Mouse (Mus musculus): ENCODE results near the gene Cers3. TPM values are rescaled to one million over a fixed set of nuclear protein-coding genes. Genes with fewer than 3 reads are reported as not detected.

Cers3 gene
- polyA plus RNA-seq, 1 experiment from 2014 or later: 0.15 TPM

DNA sequence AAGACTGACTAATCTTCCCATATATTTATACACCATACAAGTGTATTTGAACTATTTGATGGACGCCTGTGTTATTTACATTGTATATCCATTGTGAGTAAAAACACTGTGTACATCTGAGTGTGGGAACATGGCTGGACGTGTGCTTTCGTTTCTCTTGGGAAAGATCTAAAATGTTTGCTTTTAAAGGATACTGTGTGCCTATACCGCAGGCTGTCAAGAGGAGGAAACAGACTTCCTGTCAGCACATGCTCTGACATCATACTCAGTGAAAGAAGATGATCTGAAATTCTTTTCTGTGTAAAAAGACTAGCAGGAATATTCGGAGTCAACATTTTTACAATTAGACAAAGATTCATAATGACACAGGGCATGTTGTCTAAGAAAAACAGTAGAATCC lies 26.6 kb downstream of the Cers3 start:
- H3K4me2 ChIP-seq (replicated peaks): no peak overlapping the region
- no peak for ATAC-seq (ENCODE audit: low FRiP score)
- no peak overlapping the region for H3K4me3 ChIP-seq (replicated peaks; ENCODE audit: low read length)
- H3K27me3 ChIP-seq (ENCODE audit: control insufficient read depth, insufficient read depth, low read length): no peaks in the 10 kb centered on the region
- H3K9me3 ChIP-seq (ENCODE audit: control insufficient read depth, low read length): no peaks in the 10 kb centered on the region
- no peaks in the 10 kb centered on the region for H3K4me1 ChIP-seq (replicated peaks; ENCODE audit: control insufficient read depth, insufficient read depth, low read length)
- no peaks in the 10 kb centered on the region for H3K36me3 ChIP-seq (replicated peaks; ENCODE audit: control insufficient read depth, insufficient read depth)
- no peak for DNase-seq (ENCODE audit: low spot score)
- no peak overlapping the region for H3K9ac ChIP-seq
- no peak overlapping the region for H3K27ac ChIP-seq
- WGBS: 79% methylated on average over 5 of the region's 5 CpGs

DNA sequence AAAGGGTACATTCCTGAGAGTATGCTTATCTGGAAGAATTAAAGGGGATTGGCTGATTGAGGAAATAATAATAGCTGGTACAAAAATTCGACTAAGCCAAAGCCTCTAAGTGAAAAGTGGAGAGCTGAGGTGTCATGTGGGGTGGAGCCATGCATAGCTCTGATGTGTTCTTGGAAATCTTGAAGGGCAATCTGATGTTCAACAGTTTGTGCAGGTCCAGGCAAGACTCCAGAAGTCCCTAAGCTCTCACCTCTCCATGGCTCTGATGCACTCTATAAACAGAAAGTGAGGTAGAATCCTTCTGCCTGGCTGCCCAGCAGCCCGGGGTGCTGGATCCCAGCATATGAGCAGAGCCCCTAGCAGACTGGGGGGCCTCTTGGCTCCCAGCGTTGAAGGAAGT lies 27.4 kb downstream of the Cers3 start:
- H3K27ac ChIP-seq: no peak overlapping the region
- H3K4me1 ChIP-seq (replicated peaks; ENCODE audit: control insufficient read depth, insufficient read depth, low read length): no peaks in the 10 kb centered on the region
- H3K9me3 ChIP-seq (ENCODE audit: control insufficient read depth, low read length): no peaks in the 10 kb centered on the region
- DNase-seq (ENCODE audit: low spot score) (no peak), ATAC-seq (ENCODE audit: low FRiP score) (no peak)
- H3K4me2 ChIP-seq (replicated peaks): no peak overlapping the region
- no peaks in the 10 kb centered on the region for H3K36me3 ChIP-seq (replicated peaks; ENCODE audit: control insufficient read depth, insufficient read depth)
- H3K9ac ChIP-seq: no peak overlapping the region
- 87% methylated on average over 3 of the region's 3 CpGs for WGBS
- H3K4me3 ChIP-seq (replicated peaks; ENCODE audit: low read length): no peak overlapping the region
- no peaks in the 10 kb centered on the region for H3K27me3 ChIP-seq (ENCODE audit: control insufficient read depth, insufficient read depth, low read length)

DNA sequence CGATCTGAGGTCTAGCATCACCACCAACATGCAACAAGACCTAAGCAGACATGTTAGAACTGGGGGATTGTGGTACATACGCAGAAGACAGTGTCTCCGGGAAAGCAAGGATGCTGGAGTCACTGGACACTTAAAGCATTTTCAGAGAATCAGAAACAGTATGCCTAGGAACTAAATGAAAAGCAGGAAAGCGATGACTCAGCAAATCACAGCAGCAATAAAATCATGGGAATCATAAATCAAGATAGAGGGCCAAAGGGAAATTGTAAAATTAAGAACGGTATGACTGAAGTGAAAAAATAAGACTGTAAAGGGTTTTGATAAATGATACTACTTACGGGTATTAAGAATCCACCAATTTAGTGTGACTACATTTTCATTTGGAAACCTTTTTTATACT lies 27.9 kb downstream of the Cers3 start:
- Histone ChIP-seq H3K27me3 (ENCODE audit: control insufficient read depth, insufficient read depth, low read length) (no peaks in the 10 kb centered on the region), H3K9ac (no peak overlapping the region), H3K27ac (no peak overlapping the region), H3K4me1 (replicated peaks; ENCODE audit: control insufficient read depth, insufficient read depth, low read length) (no peaks in the 10 kb centered on the region), H3K4me2 (replicated peaks) (no peak overlapping the region), H3K9me3 (ENCODE audit: control insufficient read depth, low read length) (no peaks in the 10 kb centered on the region), H3K4me3 (replicated peaks; ENCODE audit: low read length) (no peak overlapping the region), H3K36me3 (replicated peaks; ENCODE audit: control insufficient read depth, insufficient read depth) (no peaks in the 10 kb centered on the region)
- ATAC-seq (ENCODE audit: low FRiP score) (no peak), DNase-seq (ENCODE audit: low spot score) (no peak)
- 88% methylated on average over 6 of the region's 6 CpGs for WGBS

DNA sequence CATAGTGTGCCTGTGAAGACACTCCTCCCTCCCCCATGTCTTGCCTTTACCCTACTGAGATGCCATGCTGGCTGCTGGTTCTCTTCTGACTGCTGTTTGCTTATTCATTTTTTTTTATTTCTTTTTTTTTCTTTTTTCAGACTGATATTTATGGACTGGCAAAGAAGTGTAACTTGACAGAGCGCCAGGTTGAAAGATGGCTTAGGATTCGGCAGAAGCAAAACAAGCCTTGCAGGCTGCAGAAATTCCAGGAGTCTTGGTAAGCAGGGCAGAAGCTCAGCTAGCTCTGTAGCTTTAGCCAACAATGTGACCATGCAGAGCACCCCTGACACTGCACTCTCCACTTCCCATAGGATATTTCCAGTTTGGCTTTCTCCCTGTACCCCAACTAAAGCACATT lies 36.1 kb downstream of the Cers3 start:
- DNase-seq (ENCODE audit: low spot score): no peak
- Histone ChIP-seq H3K4me1 (replicated peaks; ENCODE audit: control insufficient read depth, insufficient read depth, low read length) (no peaks in the 10 kb centered on the region), H3K27ac (no peak overlapping the region), H3K36me3 (replicated peaks; ENCODE audit: control insufficient read depth, insufficient read depth) (no peaks in the 10 kb centered on the region), H3K4me2 (replicated peaks) (no peak overlapping the region), H3K9ac (no peak overlapping the region), H3K27me3 (ENCODE audit: control insufficient read depth, insufficient read depth, low read length) (no peaks in the 10 kb centered on the region), H3K4me3 (replicated peaks; ENCODE audit: low read length) (no peak overlapping the region), H3K9me3 (ENCODE audit: control insufficient read depth, low read length) (no peaks in the 10 kb centered on the region)
- no peak for ATAC-seq (ENCODE audit: low FRiP score)
- 75% methylated on average over 2 of the region's 2 CpGs for WGBS

DNA sequence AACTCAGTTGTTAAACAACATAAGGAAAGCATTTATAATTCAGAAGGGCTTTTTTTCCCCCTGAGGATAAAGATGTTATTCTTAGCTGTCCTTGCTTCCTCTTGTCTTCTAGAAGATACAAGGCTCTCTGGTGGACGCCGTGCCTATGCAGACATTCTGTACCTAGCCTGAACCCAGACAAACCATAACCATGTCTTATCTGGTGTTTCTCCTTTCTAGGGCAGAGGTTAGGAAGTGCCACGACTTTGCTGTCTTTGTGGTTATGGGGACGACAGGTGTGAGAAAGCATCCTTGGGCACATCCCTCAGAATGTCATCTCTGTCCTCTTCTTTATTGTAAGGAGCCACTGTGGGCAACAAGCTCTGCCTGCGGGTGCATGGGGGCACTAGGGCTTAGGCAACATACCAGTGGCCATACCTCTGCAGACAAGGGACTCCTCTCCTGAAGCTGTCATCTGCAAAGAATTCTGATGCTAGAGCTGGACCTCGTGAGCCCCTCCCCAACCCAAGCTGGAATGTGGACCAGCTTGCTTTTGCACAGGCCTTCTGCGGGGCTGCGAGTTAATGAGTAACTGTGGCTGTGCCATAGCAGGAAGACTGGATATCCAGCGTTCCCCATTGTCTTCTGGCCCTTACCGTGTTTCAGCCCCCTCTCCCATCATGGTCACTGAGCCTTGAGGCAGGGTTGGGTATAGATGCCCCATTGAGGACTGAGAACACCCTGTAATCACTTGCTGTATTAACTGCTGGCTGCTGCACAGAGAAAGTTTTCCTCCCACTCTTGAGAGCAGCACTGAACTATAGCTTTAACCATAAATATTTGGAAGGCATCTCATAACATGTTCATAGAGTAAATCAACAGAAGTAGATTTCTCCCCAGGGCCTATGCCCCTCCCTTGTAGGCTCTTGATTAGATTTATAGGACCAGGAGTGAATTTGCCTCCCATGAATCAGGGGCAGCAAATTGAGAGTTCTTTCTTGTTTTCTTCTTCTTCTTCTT lies 36.9 kb downstream of the Cers3 start:
- H3K27me3 ChIP-seq (ENCODE audit: control insufficient read depth, insufficient read depth, low read length): no peaks in the 10 kb centered on the region
- H3K9ac ChIP-seq: no peak overlapping the region
- no peaks in the 10 kb centered on the region for H3K4me1 ChIP-seq (replicated peaks; ENCODE audit: control insufficient read depth, insufficient read depth, low read length)
- H3K27ac ChIP-seq: no peak overlapping the region
- no peak overlapping the region for H3K4me2 ChIP-seq (replicated peaks)
- no peak overlapping the region for H3K4me3 ChIP-seq (replicated peaks; ENCODE audit: low read length)
- no peaks in the 10 kb centered on the region for H3K9me3 ChIP-seq (ENCODE audit: control insufficient read depth, low read length)
- ATAC-seq (ENCODE audit: low FRiP score) (no peak), DNase-seq (ENCODE audit: low spot score) (no peak)
- 63% methylated on average over 10 of the region's 10 CpGs for WGBS
- no peaks in the 10 kb centered on the region for H3K36me3 ChIP-seq (replicated peaks; ENCODE audit: control insufficient read depth, insufficient read depth)

DNA sequence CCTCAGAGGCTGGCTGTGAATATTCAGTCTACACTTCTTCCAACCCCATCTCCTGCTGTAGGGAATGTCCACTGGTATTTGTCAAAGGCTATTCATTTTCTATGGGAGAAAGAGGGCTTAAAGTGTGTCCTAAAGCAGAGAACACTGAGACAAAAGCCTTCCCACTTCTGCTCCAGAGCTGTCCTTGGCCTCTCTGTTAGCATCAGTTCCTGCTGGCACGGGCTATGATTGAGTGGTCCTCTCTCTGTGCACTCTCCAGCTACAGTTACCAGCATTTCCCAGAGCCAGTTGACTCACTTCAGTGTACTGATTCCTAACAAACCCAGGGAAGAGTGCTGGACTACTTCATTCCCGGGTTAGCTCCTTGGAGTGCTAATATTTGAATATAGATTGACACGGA lies 43.2 kb downstream of the Cers3 start:
- DNase-seq (ENCODE audit: low spot score) (no peak), ATAC-seq (ENCODE audit: low FRiP score) (no peak)
- WGBS: 73% methylated on average over 3 of the region's 3 CpGs

DNA sequence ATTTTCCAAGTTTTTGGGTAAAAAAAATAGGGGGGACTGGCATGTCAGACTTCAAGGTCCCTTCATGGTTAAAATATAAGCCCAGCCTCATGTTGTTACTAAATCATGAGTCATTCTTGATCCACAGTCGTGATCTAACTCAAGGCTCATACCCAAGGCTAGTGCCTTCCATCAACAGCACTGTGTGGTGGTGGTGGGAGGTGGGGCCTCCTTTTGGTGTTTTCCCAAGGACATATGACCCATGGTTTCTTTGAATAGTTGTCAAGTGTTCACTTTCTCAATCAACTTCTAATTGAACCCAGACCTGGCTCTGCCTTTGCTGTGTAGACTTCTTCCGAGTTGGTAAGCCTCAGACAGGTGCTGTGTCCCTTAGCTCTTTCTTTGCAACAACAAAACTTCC lies 44.5 kb downstream of the Cers3 start:
- Histone ChIP-seq H3K4me3 (replicated peaks; ENCODE audit: low read length) (no peak overlapping the region), H3K27ac (no peak overlapping the region), H3K4me2 (replicated peaks) (no peak overlapping the region), H3K9me3 (ENCODE audit: control insufficient read depth, low read length) (no peaks in the 10 kb centered on the region), H3K4me1 (replicated peaks; ENCODE audit: control insufficient read depth, insufficient read depth, low read length) (no peaks in the 10 kb centered on the region), H3K36me3 (replicated peaks; ENCODE audit: control insufficient read depth, insufficient read depth) (no peaks in the 10 kb centered on the region), H3K27me3 (ENCODE audit: control insufficient read depth, insufficient read depth, low read length) (no peaks in the 10 kb centered on the region), H3K9ac (no peak overlapping the region)
- no peak for DNase-seq (ENCODE audit: low spot score)
- 82% methylated on average over 2 of the region's 2 CpGs for WGBS
- no peak for ATAC-seq (ENCODE audit: low FRiP score)

More for the DNA sequence above, 43.2 kb downstream of the Cers3 start:
- H3K27me3 ChIP-seq (ENCODE audit: control insufficient read depth, insufficient read depth, low read length): no peaks in the 10 kb centered on the region
- H3K4me3 ChIP-seq (replicated peaks; ENCODE audit: low read length): no peak overlapping the region
- H3K36me3 ChIP-seq (replicated peaks; ENCODE audit: control insufficient read depth, insufficient read depth): no peaks in the 10 kb centered on the region
- H3K9me3 ChIP-seq (ENCODE audit: control insufficient read depth, low read length): no peaks in the 10 kb centered on the region
- no peaks in the 10 kb centered on the region for H3K4me1 ChIP-seq (replicated peaks; ENCODE audit: control insufficient read depth, insufficient read depth, low read length)
- no peak overlapping the region for H3K27ac ChIP-seq
- no peak overlapping the region for H3K9ac ChIP-seq
- H3K4me2 ChIP-seq (replicated peaks): no peak overlapping the region

DNA sequence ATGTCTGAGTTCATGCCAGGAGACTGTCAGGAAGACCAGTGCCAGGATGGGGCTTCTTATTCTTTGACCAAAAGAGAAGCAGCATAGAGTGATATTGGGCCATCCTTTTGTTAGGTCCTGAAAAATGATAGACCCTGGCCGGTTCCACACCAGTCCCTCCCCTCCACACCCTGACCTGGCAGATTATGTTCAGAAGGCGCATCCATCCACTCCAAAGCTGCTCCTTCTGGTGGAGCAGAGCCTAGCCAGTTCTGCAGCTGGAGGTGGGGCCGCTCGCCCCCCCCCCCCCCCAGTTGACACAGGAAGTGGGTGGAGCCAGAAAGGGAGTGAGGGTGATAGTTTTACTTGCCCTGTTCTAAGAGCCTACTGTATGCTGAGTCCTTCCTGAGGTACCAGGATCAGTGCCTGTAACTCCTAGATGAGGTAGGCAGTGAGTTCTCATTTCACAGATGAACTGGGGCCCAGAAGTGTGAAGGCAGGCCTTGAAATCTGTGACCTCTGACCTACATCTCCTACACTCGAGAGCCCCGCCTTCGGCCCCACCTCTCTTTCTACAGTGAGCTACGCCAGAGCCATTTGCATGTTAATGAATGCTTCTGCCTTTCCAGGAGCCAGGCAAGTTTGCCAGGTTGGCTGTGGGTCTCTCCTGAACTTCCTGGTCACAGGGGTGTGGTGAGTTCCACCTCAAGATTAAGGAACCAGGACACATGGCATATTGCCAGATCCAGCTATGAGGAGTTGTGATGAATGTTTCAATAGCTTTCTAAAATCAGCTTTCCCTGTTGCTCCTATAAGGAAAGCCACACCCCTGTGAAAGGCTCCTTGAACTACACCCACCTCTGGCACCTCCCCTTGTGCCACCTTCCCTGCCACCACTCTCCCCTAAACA lies 46.8 kb downstream of the Cers3 start:
- WGBS: 34% methylated on average over 8 of the region's 8 CpGs
- H3K4me3 ChIP-seq (replicated peaks; ENCODE audit: low read length): no peak overlapping the region
- no peak overlapping the region for H3K4me2 ChIP-seq (replicated peaks)
- no peaks in the 10 kb centered on the region for H3K4me1 ChIP-seq (replicated peaks; ENCODE audit: control insufficient read depth, insufficient read depth, low read length)
- ATAC-seq (ENCODE audit: low FRiP score): no peak
- no peaks in the 10 kb centered on the region for H3K27me3 ChIP-seq (ENCODE audit: control insufficient read depth, insufficient read depth, low read length)
- no peaks in the 10 kb centered on the region for H3K9me3 ChIP-seq (ENCODE audit: control insufficient read depth, low read length)
- no peaks in the 10 kb centered on the region for H3K36me3 ChIP-seq (replicated peaks; ENCODE audit: control insufficient read depth, insufficient read depth)
- DNase-seq (ENCODE audit: low spot score): no peak
- no peak overlapping the region for H3K27ac ChIP-seq
- H3K9ac ChIP-seq: no peak overlapping the region

DNA sequence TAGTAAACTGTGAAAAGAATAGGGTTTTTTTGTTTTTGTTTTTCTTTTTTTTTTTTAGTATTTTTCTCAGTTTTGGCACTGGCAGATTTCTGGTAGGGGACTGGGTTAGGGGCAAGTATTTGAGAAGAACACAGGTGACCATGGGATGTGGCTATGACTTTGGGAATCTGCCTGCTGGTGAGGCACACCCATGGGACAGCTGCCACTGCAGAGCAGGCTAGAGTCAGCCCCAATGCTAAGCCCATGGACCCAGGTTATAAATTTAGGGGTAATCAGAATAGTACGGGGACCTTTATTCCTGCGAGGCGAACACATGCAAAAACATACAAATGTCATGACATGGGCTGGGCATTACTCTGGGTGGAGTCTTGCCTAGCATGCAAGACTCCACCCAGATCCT lies 47.7 kb downstream of the Cers3 start:
- DNase-seq (ENCODE audit: low spot score): no peak

More for the DNA sequence above, 47.7 kb downstream of the Cers3 start:
- H3K27ac ChIP-seq: no peak overlapping the region
- ATAC-seq (ENCODE audit: low FRiP score): no peak
- H3K9me3 ChIP-seq (ENCODE audit: control insufficient read depth, low read length): no peaks in the 10 kb centered on the region
- H3K4me1 ChIP-seq (replicated peaks; ENCODE audit: control insufficient read depth, insufficient read depth, low read length): no peaks in the 10 kb centered on the region
- no peak overlapping the region for H3K4me3 ChIP-seq (replicated peaks; ENCODE audit: low read length)
- no peaks in the 10 kb centered on the region for H3K36me3 ChIP-seq (replicated peaks; ENCODE audit: control insufficient read depth, insufficient read depth)
- no peaks in the 10 kb centered on the region for H3K27me3 ChIP-seq (ENCODE audit: control insufficient read depth, insufficient read depth, low read length)
- no peak overlapping the region for H3K4me2 ChIP-seq (replicated peaks)
- WGBS: 97% methylated on average over 3 of the region's 3 CpGs
- no peak overlapping the region for H3K9ac ChIP-seq

Data from hindbrain, embryonic 14.5 days (tissue).